Mouse (Mus musculus): ENCODE measurements around the gene Zfp618.

The Zfp618 gene

GRCm38 (mm10) chr4:63032581-63033006, 67.2 kb downstream of the Zfp618 start:
- DNase-seq (ENCODE audit: low spot score) = no peak

- DNase-seq (ENCODE audit: low spot score) = no peak
These were observed 68.4 kb downstream of the Zfp618 start for GRCm38 (mm10) chr4:63033724-63034123.

DNA sequence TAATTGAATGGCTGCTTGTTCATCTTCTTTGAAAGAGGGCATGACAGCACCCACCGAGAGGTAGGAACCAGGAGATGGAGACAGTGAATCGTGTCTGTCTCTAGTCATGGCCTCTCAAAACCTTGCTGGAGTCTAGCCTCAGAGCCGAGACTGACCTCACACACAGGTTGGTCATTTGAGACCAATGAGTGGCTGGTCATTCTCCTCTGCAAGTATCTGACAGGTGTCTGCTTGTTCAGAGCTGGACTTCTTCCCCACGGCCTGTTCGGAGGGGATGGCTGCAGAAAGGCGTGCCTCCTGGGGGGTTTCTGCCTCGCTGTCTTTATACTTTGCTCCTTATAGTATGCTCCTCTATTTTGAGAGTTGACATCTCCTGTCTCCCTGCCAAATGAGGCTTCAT, 70.6 kb downstream of the Zfp618 start:
- DNase-seq (ENCODE audit: low spot score) = no peak

DNA sequence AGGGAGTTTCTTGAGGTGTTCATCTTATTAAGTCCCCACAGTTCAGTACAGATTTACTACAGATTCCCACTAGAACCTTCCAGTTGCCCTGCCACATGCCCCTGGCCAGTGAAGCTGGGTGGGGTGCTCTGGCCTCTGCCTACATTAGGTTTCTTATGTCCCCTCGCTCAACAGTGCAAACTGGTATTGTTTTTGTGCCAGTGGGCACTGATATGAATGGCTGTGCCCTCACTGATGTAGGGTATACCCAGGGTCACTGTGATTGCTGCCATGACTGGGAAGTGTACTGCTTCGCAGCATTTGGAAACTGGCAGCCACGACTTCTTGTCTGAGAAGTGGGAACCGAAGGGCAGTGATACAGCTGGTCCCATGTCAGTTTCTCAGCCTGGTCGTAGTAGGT, 71.4 kb downstream of the Zfp618 start:
- DNase-seq (ENCODE audit: low spot score) = no peak

DNA sequence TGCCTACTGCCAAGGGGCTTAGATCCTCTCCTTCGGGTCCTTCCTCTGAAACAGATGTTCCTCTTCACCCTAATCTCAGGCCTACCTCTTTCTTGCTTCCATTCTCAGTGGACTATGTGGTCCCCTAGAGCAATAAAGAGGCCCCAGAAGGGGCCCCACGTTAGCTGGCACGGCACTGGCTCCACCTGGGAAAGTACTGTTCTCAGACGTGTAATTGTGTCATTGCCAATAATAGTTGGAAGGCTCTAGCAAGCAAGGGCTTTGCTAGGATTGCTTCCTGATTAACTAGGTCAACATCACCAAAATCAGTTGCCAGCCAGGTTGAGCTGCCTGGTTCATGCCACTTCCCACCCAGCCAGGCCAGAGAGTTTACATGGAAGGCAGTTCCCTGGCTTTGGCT, 72.2 kb downstream of the Zfp618 start:
- DNase-seq (ENCODE audit: low spot score) = no peak

- no peak for DNase-seq (ENCODE audit: low spot score)
These were observed 72.9 kb downstream of the Zfp618 start for GRCm38 (mm10) chr4:63038265-63038664.

- DNase-seq (ENCODE audit: low spot score) = no peak
These were observed 73.6 kb downstream of the Zfp618 start for GRCm38 (mm10) chr4:63038937-63039336.

DNA sequence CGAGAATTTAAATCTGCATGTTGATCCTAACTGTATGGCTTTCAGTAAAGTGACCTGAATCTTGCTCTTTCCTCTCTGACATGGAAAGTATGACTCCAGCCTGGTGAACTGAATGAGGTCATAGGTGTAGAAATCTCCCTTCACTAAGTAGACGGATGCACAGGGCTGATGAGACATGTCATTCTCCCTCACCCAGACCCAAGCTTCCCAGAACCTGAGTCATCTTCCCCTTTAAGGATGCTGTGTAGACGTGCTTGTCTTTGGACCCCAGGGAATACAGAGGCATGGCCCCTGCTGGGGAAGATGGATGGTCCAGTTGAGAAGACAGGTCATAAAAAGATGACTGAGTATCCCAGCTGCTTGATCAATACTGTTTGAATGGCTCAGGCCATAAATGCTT, 83.2 kb downstream of the Zfp618 start:
- no peak for DNase-seq (ENCODE audit: low spot score)

DNA sequence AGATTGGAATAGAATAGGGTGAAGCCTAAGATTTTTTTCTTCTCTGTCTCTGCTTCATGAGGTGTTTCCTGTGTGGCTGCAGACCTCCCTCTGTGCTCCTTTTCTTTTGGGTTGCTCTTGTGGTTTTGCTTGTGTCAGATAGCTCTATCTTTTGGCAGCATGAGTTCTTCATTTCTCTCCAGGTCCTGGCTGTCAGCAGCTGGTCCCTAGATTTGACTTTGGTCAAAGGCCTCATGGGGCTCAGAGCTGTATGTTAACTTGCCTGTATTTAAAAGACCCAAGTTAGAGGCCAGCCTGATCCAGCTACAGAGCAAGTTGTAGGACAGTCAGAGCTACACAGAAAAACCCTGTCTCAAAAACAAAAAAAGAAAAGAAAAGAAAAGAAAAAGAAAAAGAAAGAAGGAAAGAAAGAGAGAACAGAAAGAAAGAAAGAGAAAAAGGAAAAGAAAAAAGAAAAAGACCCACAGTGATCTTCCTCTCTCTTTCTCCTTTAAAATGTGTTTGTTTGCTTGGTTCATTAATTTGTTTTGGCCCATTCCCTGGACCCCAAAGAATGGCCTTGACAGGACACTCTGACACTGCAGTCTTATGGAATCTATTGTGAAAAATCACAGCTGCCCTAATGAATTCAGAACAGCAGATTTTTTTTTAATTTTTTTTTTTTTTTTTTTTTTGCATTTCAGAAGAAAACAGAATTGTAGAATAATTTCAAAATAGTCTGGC, 84.4 kb downstream of the Zfp618 start:
- DNase-seq (ENCODE audit: low spot score) = no peak

GRCm38 (mm10) chr4:63050319-63050676, 84.9 kb downstream of the Zfp618 start:
- no peak for DNase-seq (ENCODE audit: low spot score)

GRCm38 (mm10) chr4:63050949-63051348, 85.6 kb downstream of the Zfp618 start:
- no peak for DNase-seq (ENCODE audit: low spot score)

DNA sequence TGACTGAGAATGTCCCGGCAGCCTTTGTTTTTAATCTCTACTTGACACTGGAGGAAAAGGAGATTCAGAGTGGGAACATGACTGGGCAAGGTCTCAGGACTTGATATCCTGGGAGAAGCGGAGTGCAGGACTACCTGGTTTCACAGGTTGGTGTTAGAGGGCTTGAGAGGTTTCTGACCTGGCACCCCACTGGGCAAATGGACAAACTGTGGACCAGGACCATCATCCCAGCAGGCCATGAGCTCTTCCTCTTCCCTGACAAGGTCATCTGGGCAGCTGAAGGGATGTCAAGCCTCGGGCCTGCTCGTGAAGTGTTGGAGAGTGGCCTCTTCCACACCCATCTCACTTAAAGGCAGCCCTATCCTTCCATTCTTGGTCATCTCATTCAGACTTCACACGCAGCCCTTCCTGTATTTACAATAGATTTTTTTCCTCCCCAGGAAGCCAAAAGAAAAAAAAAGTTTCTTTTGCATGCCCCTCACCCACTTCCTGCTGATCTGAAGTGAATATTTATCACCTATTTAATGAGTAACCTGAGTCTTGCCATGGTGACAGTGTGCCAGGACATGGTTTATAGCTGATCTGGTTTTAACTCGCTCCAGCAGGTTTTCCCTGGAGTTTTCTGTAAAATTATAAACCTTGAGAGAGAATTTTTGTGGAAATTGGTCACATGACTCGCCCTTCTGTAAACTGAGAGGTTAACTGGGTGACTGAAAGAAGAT, 86.7 kb downstream of the Zfp618 start:
- DNase-seq (ENCODE audit: low spot score) = no peak

GRCm38 (mm10) chr4:63052662-63053033, 87.3 kb downstream of the Zfp618 start:
- DNase-seq (ENCODE audit: low spot score) = no peak

DNA sequence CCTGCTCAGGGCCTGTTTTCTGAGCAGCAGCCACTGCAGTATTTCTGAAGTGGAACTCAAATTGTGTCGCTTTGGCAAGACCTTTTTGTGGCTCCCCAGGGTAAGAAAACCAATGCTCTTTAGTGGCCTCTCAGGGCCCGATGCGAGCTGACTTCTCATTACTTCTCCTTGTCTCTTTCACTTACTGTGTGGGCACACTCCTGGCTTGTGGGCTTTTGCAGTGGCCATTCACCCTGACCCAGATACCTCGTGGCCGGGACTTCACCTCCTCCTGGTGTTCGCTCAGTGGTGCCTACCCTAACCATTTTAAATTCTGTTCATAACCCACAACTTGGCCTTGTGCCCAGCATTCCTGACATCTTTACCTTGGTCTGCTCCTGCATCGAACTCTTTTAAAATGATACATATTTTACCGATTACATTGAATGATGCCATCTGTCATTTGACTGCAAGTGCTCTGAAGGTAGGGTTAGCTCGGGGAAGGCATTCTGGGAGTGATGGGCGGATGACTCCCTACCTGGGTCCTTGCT, 89.9 kb downstream of the Zfp618 start:
- no peak for DNase-seq (ENCODE audit: low spot score)

DNA sequence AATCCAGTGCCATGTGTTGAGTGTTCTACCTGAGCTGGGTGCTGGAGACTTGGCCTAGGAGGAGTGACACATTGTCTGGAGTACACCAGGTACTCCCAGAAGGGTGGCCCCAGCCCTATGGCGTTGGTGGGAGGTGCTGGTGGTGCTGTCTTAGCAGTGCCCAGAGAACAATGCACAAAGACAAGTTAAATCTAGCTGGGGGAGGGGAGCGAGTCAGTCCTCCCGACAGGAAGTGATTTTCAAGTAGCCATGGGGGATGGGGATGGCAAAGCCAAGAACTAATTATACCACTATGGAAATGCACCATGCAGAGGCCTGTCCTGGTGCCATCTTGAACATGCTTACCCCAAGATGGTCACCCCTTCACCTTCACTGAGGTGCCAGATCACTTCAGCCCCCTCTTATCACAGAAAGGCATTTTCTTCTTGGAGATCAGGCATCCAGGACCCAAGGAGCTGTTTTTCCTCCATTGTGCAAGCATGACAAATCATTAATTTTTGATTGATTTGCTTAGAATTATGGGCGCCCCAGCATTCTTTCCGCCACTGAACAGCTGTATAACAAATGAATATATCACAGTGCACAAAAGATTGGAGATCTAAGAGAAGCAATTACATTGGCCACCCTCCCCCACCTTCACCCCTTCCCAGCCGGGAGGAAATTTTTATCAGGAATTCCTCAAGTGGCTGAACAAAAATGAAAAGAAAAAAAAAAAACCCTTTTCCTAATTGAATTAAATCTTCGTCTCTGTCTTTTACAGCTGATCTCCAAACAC, 91.5 kb downstream of the Zfp618 start:
- DNase-seq (ENCODE audit: low spot score) = no peak

- DNase-seq (ENCODE audit: low spot score) = no peak
These were observed 92.2 kb downstream of the Zfp618 start for GRCm38 (mm10) chr4:63057581-63057980.

- no peak for DNase-seq (ENCODE audit: low spot score)
These were observed 93.3 kb downstream of the Zfp618 start for GRCm38 (mm10) chr4:63058686-63059085.

- no peak for DNase-seq (ENCODE audit: low spot score)
These were observed 95.0 kb downstream of the Zfp618 start for GRCm38 (mm10) chr4:63060358-63060757.

DNA sequence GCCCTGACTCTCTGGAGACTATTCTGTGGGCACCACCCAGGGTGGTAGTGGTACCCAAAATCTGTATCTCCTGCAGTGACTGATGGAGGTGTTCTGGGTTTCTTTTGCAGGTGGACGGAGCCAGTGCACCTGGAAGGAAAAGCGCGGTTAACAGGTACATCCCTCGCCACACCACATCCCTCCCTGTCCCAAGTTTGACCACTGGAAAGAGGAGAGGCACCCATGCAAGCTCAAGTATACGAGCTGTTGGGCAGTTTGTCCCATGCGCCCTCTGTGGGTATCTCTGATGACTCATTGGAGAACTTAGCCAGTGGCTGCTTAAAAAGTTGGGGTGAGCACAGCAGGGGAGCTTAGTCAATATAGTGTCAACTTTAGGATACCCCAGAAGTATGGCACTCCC, 96.0 kb downstream of the Zfp618 start:
- DNase-seq (ENCODE audit: low spot score) = no peak

- DNase-seq (ENCODE audit: low spot score) = no peak
These were observed 98.0 kb downstream of the Zfp618 start for GRCm38 (mm10) chr4:63063360-63063759.

DNA sequence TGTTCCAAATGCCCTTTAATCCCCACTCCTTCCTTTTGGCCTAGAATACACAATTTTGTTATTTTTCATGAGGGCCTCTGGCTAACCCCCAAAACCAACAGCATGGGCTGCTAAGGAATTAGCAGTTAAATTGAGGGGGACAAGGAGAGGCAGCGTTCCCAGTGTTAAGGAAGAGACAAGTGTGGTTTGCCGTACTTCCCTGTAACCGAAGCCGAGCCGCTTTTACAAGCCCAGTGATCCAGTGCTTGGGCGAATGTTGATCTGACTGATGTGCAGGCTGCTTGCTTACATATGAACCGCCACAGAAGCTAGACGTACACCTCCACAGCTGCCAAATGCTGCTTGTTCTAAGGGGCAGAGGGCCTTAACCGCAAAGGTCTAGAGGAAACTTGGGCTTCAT, 99.5 kb downstream of the Zfp618 start:
- no peak for DNase-seq (ENCODE audit: low spot score)

DNA sequence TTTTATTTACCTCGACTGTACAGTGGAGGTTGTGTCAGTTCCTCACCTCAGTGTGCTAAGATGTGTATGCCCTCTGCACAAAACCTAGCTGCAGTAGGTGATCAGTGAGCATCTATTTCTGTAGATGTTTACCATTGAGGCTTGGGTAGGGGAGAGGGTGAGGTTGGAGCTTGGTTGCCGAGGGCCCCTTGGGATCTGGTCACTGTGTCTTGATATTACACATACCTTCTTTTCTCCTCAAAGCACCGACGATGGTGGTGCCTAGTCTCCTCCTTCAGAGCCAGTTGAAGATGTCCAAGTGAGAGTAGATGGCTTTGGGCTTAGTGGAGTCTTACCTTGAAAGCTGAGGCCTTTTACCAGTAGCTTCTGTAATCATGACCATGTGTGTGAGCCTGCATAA, 101.4 kb downstream of the Zfp618 start:
- DNase-seq (ENCODE audit: low spot score) = no peak

GRCm38 (mm10) chr4:63067822-63068221, 102.4 kb downstream of the Zfp618 start:
- DNase-seq (ENCODE audit: low spot score) = no peak
